Mouse (Mus musculus): ENCODE measurements around the gene Wdsub1. TPM values are rescaled to one million over a fixed set of nuclear protein-coding genes. Genes with fewer than 3 reads are reported as not detected.

Wdsub1 gene
- 42.3 and 49.6 TPM in 2 replicates for polyA plus RNA-seq (2015; fragmentation: Nextera tagmentation; extraction: Ambion mirVana)

DNA sequence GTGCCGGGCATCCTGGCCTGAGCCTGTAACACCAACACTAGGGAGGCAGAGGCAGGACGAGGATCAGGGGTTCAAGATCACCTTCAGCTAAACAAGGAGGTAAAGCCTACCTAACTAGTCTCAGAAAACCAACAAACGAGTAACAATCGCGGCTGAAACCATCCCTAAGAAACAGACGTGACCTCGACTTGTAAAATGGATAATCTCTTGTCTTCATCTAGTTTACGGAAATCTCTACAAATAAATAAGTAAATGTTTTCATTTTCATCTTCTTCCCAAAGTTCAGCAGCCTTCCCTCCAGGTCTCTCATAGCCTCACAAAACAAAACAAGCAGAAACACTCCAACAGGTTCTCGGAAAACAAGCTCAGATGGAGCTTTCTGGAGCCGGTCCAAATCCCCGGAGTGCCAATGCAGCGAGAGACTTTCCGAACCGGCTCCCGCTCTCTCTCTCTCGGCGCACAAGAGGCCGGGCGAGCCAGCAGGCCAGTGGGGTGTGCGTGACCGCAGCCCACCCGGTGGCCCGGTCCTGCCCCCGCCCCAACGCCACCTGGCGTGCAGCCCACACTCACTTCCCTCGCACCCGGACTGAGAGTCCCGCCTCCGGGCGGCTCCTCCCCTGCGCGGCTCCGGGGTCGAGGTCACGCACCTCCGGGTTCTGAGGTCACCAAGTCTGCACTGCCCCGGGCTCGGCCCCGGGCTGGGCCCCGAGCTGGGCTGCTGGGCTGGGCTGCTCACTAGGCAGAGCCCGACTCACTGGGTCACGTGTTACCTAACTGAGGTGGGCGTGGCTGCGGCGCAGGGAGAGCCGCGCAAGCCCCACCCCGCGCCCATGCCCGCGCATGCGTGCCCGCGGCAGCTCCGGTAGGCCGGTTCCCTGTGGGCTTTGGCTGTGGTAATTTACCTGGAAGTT lies at the start of gene Wdsub1:
Gene Wdsub1, minus strand, starts transcription at position 761 of the 911 bp plus-strand sequence.
- peak; percentile 95 for ATAC-seq (ENCODE audit: insufficient number of reproducible peaks, low FRiP score, low TSS enrichment, low read depth)
- Histone ChIP-seq H3K4me2 (replicated peaks) (peak within 1 kb of the TSS; percentile 50), H3K27ac (replicated peaks) (peak within 1 kb of the TSS; percentile 90), H3K4me1 (peaks cover 13% of the 10 kb centered on the region), H3K36me3 (0 out of 2 replicates have a peak, but pooled peaks cover 4% of the 10 kb centered on the region), H3K9ac (peak within 1 kb of the TSS; percentile 68), H3K9me3 (replicated peaks) (0 out of 2 replicates have a peak, but pooled peaks cover 4% of the 10 kb centered on the region), H3K4me3 (replicated peaks) (peak within 1 kb of the TSS; percentile 80), H3K27me3 (no peaks in the 10 kb centered on the region)
- WGBS, result 3% methylated on average over 57 of the region's 57 CpGs

DNA sequence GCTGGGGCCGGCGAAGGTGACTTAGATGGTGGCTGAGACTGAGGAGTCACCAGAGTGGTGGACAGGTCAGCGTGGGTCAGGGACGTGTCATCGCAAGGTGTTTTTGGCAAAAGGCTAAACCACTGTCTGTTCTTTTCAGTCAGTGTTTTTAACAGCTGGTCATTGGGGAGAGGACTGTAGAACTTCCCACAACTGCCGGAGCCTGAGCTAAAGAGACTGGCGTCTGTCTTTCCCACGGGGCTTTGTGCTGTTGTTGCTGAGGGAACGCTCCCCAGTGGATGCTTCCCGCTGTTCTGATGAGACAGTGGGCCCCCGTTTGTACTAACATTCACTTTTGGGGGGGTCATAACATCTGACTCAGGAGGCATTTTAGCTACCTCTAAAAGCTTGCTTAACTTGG lies 31.2 kb upstream of the Wdsub1 start:
- Histone ChIP-seq H3K36me3 (peaks cover 61% of the 10 kb centered on the region), H3K27ac (replicated peaks) (no peak overlapping the region), H3K9me3 (replicated peaks) (no peaks in the 10 kb centered on the region), H3K4me1 (no peaks in the 10 kb centered on the region), H3K9ac (no peak overlapping the region), H3K4me2 (replicated peaks) (no peak overlapping the region), H3K27me3 (no peaks in the 10 kb centered on the region), H3K4me3 (replicated peaks) (no peak overlapping the region)
- ATAC-seq (ENCODE audit: insufficient number of reproducible peaks, low FRiP score, low TSS enrichment, low read depth), result no peak
- WGBS, result 80% methylated on average over 11 of the region's 11 CpGs

DNA sequence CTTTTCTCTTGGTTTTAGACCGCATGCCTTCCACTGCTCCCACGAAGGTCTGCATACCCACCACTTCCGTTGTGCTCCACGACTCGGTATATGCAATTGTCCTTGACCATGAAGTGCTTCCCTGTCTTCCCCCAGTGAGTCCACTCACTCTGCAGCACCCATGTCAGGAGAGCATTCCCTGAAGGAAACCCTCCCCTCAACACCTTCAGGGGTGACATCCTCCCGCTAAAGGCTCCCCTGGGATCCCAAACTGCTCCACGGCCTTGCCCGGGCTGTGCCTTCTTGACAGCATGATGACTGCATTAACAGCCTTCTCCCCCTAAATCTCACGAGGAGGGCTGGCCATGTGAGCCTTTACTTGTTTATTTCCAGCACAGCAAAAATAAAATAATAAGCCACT lies 25.7 kb upstream of the Wdsub1 start:
- 88% methylated on average over 9 of the region's 9 CpGs for WGBS
- Histone ChIP-seq H3K27me3 (no peaks in the 10 kb centered on the region), H3K4me3 (replicated peaks) (no peak overlapping the region), H3K36me3 (peaks cover 53% of the 10 kb centered on the region), H3K4me2 (replicated peaks) (no peak overlapping the region), H3K27ac (replicated peaks) (no peak overlapping the region), H3K9me3 (replicated peaks) (no peaks in the 10 kb centered on the region), H3K4me1 (no peaks in the 10 kb centered on the region), H3K9ac (no peak overlapping the region)
- no peak for ATAC-seq (ENCODE audit: insufficient number of reproducible peaks, low FRiP score, low TSS enrichment, low read depth)

DNA sequence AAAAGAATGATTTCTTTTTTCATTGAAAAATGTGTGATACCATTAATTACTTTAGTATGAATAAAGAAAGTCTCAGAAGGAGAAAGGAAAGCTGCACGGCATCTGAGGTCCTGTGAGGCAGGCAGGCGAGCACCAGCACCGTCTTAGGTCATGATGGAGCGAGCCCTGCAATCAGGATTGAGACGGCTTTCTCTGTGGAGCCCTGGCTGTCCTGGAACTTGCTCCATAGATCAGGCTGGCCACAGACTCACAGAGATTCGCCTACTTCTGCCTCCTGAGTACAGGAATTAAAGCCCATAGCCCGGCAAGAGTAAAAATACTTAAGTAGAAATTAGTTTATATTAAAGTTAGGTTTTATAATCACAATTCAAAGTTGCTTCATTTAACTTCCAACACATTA lies 21.6 kb upstream of the Wdsub1 start:
- Histone ChIP-seq H3K9ac (no peak overlapping the region), H3K9me3 (replicated peaks) (no peaks in the 10 kb centered on the region), H3K36me3 (peaks cover 43% of the 10 kb centered on the region), H3K27ac (replicated peaks) (no peak overlapping the region), H3K4me1 (no peaks in the 10 kb centered on the region), H3K4me2 (replicated peaks) (no peak overlapping the region), H3K4me3 (replicated peaks) (no peak overlapping the region), H3K27me3 (no peaks in the 10 kb centered on the region)
- WGBS, result 88% methylated on average over 7 of the region's 7 CpGs
- ATAC-seq (ENCODE audit: insufficient number of reproducible peaks, low FRiP score, low TSS enrichment, low read depth), result no peak

DNA sequence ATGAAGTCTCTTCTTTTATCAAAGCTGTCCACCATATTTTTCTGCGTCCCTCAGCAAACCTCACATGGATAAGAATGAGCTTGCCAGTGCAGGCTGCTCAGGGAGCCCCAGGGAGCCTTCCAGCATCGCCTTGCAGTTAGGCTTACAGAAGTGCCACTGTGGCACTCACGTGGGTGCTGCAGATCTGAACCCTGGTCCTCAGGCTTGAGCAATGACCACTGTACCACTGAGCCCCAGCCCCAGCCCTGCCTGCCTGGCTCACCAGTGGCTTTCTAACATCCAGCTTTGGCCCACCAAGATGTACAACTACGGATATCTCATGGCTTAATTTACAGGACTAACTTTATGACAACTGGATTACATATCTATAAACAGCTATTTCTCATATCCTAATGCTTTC lies 16.3 kb upstream of the Wdsub1 start:
- WGBS, result 83% methylated on average over 4 of the region's 4 CpGs
- H3K9ac ChIP-seq, result no peak overlapping the region
- H3K27me3 ChIP-seq, result no peaks in the 10 kb centered on the region
- peaks cover 22% of the 10 kb centered on the region for H3K36me3 ChIP-seq
- no peak for ATAC-seq (ENCODE audit: insufficient number of reproducible peaks, low FRiP score, low TSS enrichment, low read depth)
- H3K4me2 ChIP-seq (replicated peaks), result no peak overlapping the region
- H3K4me1 ChIP-seq, result no peaks in the 10 kb centered on the region
- H3K4me3 ChIP-seq (replicated peaks), result no peak overlapping the region
- no peak overlapping the region for H3K27ac ChIP-seq (replicated peaks)
- no peaks in the 10 kb centered on the region for H3K9me3 ChIP-seq (replicated peaks)

DNA sequence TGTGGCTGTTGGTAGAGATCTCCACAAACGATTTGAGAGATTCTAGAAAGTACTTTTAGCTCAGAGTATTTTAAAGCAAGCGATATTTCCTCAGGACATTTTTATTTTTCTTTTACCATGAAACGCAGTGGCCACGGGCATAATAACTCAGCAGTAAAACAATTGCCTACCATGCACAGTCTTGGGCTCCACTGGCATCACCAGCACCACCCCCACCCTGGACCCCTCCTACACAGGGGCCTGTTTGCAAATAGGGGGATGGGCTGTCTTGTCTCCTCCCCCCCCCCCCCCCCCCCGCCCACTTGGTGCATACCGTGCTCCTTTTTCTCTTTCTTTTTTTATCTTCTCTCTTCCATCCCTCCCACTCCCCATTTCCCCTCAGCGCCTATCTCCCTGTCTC lies 15.7 kb upstream of the Wdsub1 start:
- Histone ChIP-seq H3K4me3 (replicated peaks) (no peak overlapping the region), H3K4me2 (replicated peaks) (no peak overlapping the region), H3K9me3 (replicated peaks) (no peaks in the 10 kb centered on the region), H3K27ac (replicated peaks) (no peak overlapping the region), H3K4me1 (no peaks in the 10 kb centered on the region), H3K9ac (no peak overlapping the region), H3K27me3 (no peaks in the 10 kb centered on the region), H3K36me3 (peaks cover 22% of the 10 kb centered on the region)
- ATAC-seq (ENCODE audit: insufficient number of reproducible peaks, low FRiP score, low TSS enrichment, low read depth), result no peak
- 70% methylated on average over 6 of the region's 7 CpGs for WGBS

DNA sequence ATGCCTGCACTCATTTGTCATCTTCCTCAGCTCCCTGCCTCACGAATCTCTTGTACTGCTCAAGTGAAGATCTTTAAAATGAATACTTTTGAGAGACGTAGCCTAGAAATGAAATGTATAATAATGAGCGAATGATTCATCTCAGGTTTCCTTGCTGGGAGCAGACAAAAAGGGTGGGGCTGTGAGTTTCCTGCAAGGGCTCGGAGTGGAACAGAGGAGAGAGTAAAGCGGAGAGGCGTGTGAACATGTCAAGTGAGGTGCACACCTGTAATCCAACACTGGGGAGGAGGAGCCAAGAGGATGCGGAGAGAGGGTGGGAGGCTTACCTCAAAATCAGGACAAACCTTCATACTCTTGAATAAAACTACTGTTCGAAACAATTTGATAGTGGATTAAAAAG lies 14.4 kb upstream of the Wdsub1 start:
- Histone ChIP-seq H3K36me3 (peaks cover 22% of the 10 kb centered on the region), H3K27me3 (no peaks in the 10 kb centered on the region), H3K27ac (replicated peaks) (peak overlapping the region; percentile 48; the same call in 1 of the 2 replicates), H3K9ac (no peak overlapping the region), H3K4me3 (replicated peaks) (no peak overlapping the region), H3K4me1 (no peaks in the 10 kb centered on the region), H3K4me2 (replicated peaks) (0 out of 2 replicates have a peak overlapping the region, but pooled peaks have one; percentile 2), H3K9me3 (replicated peaks) (no peaks in the 10 kb centered on the region)
- 46% methylated on average over 8 of the region's 8 CpGs for WGBS
- peak; percentile 73; the same call in 1 of the 2 replicates for ATAC-seq (ENCODE audit: insufficient number of reproducible peaks, low FRiP score, low TSS enrichment, low read depth)

DNA sequence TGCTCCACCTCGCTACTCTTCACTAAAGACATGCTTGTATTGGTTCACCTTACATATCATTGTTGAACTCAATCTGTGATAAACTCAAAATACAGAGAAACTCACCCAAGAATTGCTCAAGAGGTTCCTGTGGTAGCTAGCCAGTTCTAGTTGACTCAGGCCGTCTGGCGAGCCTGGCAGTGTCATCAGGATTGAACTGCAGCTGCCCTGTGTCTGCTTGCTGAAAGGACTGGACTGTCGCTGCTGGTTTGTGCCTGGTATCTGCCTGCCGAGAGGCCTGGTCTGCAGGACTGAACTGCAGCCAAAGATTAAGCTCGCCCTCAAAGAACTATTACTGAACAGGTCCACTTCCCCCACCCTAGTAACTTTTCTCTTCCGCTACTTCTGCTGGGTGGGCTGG lies 14.0 kb upstream of the Wdsub1 start:
- Histone ChIP-seq H3K36me3 (peaks cover 20% of the 10 kb centered on the region), H3K27me3 (no peaks in the 10 kb centered on the region), H3K9me3 (replicated peaks) (no peaks in the 10 kb centered on the region), H3K4me2 (replicated peaks) (0 out of 2 replicates have a peak overlapping the region, but pooled peaks have one; percentile 2), H3K27ac (replicated peaks) (peak overlapping the region; percentile 48; the same call in 1 of the 2 replicates), H3K9ac (no peak overlapping the region), H3K4me3 (replicated peaks) (no peak overlapping the region), H3K4me1 (no peaks in the 10 kb centered on the region)
- 55% methylated on average over 7 of the region's 7 CpGs for WGBS
- no peak for ATAC-seq (ENCODE audit: insufficient number of reproducible peaks, low FRiP score, low TSS enrichment, low read depth)

DNA sequence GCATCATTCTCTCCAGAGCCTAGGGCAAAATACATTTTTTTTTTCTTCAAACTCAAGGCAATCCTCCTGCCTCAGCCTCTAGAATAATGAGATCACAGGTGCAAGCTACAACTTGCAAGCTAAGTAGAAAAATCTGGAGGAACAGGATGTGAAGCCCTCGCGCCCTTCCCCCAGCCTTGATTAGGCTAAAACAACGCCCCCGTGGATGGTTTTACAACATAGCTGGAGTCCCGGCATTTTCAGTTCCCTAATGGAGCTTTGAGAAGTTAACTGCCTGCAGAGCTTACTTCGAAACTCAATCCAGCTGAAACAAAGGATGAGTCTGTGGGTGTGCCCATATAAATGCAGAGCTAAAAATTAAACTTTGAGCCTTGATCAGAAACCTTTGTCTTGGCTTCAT lies 7.3 kb upstream of the Wdsub1 start:
- Histone ChIP-seq H3K4me1 (no peaks in the 10 kb centered on the region), H3K9me3 (replicated peaks) (no peaks in the 10 kb centered on the region), H3K4me2 (replicated peaks) (no peak overlapping the region), H3K9ac (no peak overlapping the region), H3K36me3 (0 out of 2 replicates have a peak, but pooled peaks cover 6% of the 10 kb centered on the region), H3K27ac (replicated peaks) (no peak overlapping the region), H3K4me3 (replicated peaks) (no peak overlapping the region), H3K27me3 (no peaks in the 10 kb centered on the region)
- 77% methylated on average over 6 of the region's 6 CpGs for WGBS
- ATAC-seq (ENCODE audit: insufficient number of reproducible peaks, low FRiP score, low TSS enrichment, low read depth), result no peak

DNA sequence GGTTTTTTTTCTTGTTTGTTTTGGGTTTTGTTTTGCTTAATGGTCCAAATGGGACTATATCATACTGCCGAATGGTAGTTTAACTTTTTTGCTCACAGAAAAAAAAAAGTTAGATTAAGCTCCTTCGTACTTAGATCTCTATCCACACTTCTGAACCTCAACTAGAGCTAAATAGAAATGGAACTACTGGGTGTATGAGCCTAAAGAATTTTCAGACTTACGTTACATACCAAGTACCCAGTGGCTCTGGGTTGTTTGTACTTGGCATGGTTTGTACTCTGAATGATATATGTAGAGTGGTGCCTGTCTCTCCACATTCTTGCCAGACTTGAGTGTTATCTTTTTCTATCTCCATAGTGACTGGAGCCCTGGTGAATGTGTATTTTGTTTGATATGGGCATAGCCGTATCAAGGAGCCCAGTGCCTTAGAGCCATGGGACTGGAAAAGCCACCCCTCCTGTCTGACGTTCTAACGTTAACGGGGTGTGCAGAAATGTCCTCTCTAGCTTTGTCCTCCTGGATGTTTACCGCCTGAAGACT lies 421 bp upstream of the Wdsub1 start:
- WGBS, result 66% methylated on average over 8 of the region's 8 CpGs
- Histone ChIP-seq H3K9me3 (replicated peaks) (0 out of 2 replicates have a peak, but pooled peaks cover 4% of the 10 kb centered on the region), H3K27me3 (no peaks in the 10 kb centered on the region), H3K9ac (0 out of 2 replicates have a peak overlapping the region, but pooled peaks have one; percentile 68), H3K4me3 (replicated peaks) (peak overlapping the region; percentile 80), H3K36me3 (0 out of 2 replicates have a peak, but pooled peaks cover 4% of the 10 kb centered on the region), H3K4me1 (peaks cover 13% of the 10 kb centered on the region), H3K27ac (replicated peaks) (peak overlapping the region; percentile 90), H3K4me2 (replicated peaks) (peak overlapping the region; percentile 50)
- ATAC-seq (ENCODE audit: insufficient number of reproducible peaks, low FRiP score, low TSS enrichment, low read depth), result no peak

DNA sequence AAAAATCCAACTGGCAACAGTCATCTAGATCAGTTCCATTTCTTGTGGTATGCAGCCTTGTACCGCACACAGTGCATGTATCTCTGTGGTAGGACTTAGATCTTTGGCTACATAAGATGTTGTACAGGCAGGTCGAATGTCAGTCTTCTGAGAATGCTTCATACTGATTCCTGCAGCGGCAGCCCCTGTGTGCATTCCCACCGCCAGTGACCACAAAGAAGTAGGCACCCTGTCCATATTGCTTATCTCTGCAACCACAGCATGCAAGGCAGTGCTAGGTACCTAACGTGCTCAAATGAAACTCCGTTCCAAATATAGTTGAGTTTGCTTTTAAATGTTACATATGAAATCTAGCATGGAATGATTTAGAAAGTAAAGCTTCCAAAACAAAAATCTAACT lies 987 bp downstream of the Wdsub1 start:
- peak overlapping the region; percentile 90 for H3K27ac ChIP-seq (replicated peaks)
- H3K4me2 ChIP-seq (replicated peaks), result peak overlapping the region; percentile 50
- peaks cover 13% of the 10 kb centered on the region for H3K4me1 ChIP-seq
- 0 out of 2 replicates have a peak, but pooled peaks cover 4% of the 10 kb centered on the region for H3K36me3 ChIP-seq
- H3K4me3 ChIP-seq (replicated peaks), result peak overlapping the region; percentile 80
- H3K27me3 ChIP-seq, result no peaks in the 10 kb centered on the region
- no peak for ATAC-seq (ENCODE audit: insufficient number of reproducible peaks, low FRiP score, low TSS enrichment, low read depth)
- H3K9me3 ChIP-seq (replicated peaks), result 0 out of 2 replicates have a peak, but pooled peaks cover 4% of the 10 kb centered on the region
- WGBS, result 50% methylated on average over 6 of the region's 6 CpGs
- H3K9ac ChIP-seq, result peak overlapping the region; percentile 68; the same call in 1 of the 2 replicates

Data from embryonic facial prominence, embryonic 15.5 days (tissue).